Mouse (Mus musculus) neural tube, embryonic 14.5 days (tissue): Measurements from ENCODE around the gene Sept9. TPM values are rescaled to one million over a fixed set of nuclear protein-coding genes. Genes with fewer than 3 reads are reported as not detected.

Source experiments
- ATAC-seq: fragments of 200-750 bp; cut with Nextera tagmentation; 2 replicates; pipeline ENCODE4 v1.8.0; 2017; ENCODE audit warnings: low read depth, mild to moderate bottlenecking, moderate TSS enrichment, moderate library complexity
- H3K27ac ChIP-seq: fragments of 300-500 bp; sonication (generic); 2 replicates; pipeline ENCODE4 v1.5.1; 2014; ENCODE audit warnings: low read depth, mild to moderate bottlenecking, control low read depth, low read length, moderate library complexity, mixed read lengths
- H3K27me3 ChIP-seq: fragments of 300-500 bp; sonication (generic); 2 replicates; pipeline ENCODE4 v1.6.1; 2014; ENCODE audit warnings: low read length; ENCODE audit not compliant: control insufficient read depth, insufficient read depth
- H3K36me3 ChIP-seq: fragments of 300-500 bp; sonication (generic); 2 replicates; pipeline ENCODE4 v1.6.1; 2014; ENCODE audit warnings: low read length, mixed read lengths; ENCODE audit not compliant: control insufficient read depth, insufficient read depth
- H3K4me1 ChIP-seq: fragments of 300-500 bp; sonication (generic); 2 replicates; pipeline ENCODE4 v1.6.1; 2014; ENCODE audit warnings: low read length; ENCODE audit not compliant: control insufficient read depth, insufficient read depth
- H3K4me2 ChIP-seq: fragments of 300-500 bp; sonication (generic); 2 replicates; pipeline ENCODE4 v1.6.1; 2014; ENCODE audit warnings: mild to moderate bottlenecking, low read depth, low read length, control low read depth
- H3K4me3 ChIP-seq: fragments of 300-500 bp; sonication (generic); 2 replicates; pipeline ENCODE4 v1.5.1; 2014; ENCODE audit warnings: low read depth, low read length, control low read depth, mixed read lengths
- H3K9ac ChIP-seq: fragments of 300-500 bp; sonication (generic); replicated peaks from 2 replicates; pipeline ENCODE4 v1.6.1; 2014; ENCODE audit warnings: low read depth, mild to moderate bottlenecking, control low read depth, low read length, mixed read lengths
- H3K9me3 ChIP-seq: fragments of 300-500 bp; sonication (generic); 2 replicates; pipeline ENCODE4 v1.6.1; 2016; ENCODE audit warnings: low read length; ENCODE audit not compliant: control insufficient read depth
- WGBS: fragments of 180-500 bp; shearing (Covaris S2); extraction: QIAGEN DNeasy Blood & Tissue Kit; methylation state at CpG from one replicate; pipeline ENCODE4 v1.1.7; 2014; 5-methylcytosine and 5-hydroxymethylcytosine counted together
- polyA plus RNA-seq: library from polyadenylated mRNA; unstranded; fragments of >200 nt; fragmentation: Nextera tagmentation; extraction: Ambion mirVana; gene quantifications from 2 replicates; pipeline ENCODE4 v1.2.1, GENCODE M21; 2014

The Sept9 gene
- polyA plus RNA-seq, 1 experiment from 2014 or later, result 70.6 TPM

GRCm38 (mm10) chr11:117345022-117345765, 145.7 kb downstream of the Sept9 start:
- Histone ChIP-seq H3K4me2 (no peak overlapping the region), H3K9ac (no peak overlapping the region), H3K27ac (peak overlapping the region; percentile 71), H3K36me3 (no peaks in the 10 kb centered on the region), H3K9me3 (no peaks in the 10 kb centered on the region), H3K4me3 (no peak overlapping the region), H3K4me1 (peaks cover 78% of the 10 kb centered on the region), H3K27me3 (no peaks in the 10 kb centered on the region)
- ATAC-seq, result peak; percentile 79
- 29% methylated on average over 12 of the region's 12 CpGs for WGBS

DNA sequence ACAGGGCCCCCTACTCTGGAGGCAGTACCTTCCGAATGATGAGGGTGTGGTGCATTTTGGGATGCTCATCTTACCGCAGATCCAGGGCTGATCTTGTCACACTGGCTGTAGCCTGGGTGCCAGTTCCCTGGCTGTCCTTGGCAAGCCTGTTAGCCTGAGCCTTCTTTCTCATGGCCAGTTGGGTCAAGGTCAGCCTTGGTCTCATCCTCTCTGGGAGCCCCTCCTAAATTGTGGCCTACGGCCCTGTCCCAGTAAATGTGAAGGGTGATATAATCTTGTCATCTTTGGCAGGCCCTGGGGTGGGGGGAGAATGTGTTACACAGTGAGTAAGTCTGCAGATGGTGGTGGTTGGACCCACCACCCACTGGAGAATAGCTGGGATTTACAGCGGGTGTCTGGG, 147.8 kb downstream of the Sept9 start:
- no peaks in the 10 kb centered on the region for H3K9me3 ChIP-seq
- no peaks in the 10 kb centered on the region for H3K27me3 ChIP-seq
- H3K4me3 ChIP-seq, result no peak overlapping the region
- H3K4me2 ChIP-seq, result no peak overlapping the region
- H3K27ac ChIP-seq, result peak overlapping the region; percentile 57
- no peak for ATAC-seq
- H3K9ac ChIP-seq, result 0 out of 2 replicates have a peak overlapping the region, but pooled peaks have one; percentile 28
- peaks cover 6% of the 10 kb centered on the region for H3K36me3 ChIP-seq
- H3K4me1 ChIP-seq, result peaks cover 72% of the 10 kb centered on the region
- WGBS, result 66% methylated on average over 4 of the region's 4 CpGs

GRCm38 (mm10) chr11:117348429-117349103, 149.1 kb downstream of the Sept9 start:
- no peak for ATAC-seq
- Histone ChIP-seq H3K27me3 (no peaks in the 10 kb centered on the region), H3K4me3 (no peak overlapping the region), H3K27ac (peak overlapping the region; percentile 29), H3K9ac (no peak overlapping the region), H3K4me2 (no peak overlapping the region), H3K4me1 (peaks cover 67% of the 10 kb centered on the region), H3K36me3 (peaks cover 18% of the 10 kb centered on the region), H3K9me3 (no peaks in the 10 kb centered on the region)
- 52% methylated on average over 10 of the region's 10 CpGs for WGBS

DNA sequence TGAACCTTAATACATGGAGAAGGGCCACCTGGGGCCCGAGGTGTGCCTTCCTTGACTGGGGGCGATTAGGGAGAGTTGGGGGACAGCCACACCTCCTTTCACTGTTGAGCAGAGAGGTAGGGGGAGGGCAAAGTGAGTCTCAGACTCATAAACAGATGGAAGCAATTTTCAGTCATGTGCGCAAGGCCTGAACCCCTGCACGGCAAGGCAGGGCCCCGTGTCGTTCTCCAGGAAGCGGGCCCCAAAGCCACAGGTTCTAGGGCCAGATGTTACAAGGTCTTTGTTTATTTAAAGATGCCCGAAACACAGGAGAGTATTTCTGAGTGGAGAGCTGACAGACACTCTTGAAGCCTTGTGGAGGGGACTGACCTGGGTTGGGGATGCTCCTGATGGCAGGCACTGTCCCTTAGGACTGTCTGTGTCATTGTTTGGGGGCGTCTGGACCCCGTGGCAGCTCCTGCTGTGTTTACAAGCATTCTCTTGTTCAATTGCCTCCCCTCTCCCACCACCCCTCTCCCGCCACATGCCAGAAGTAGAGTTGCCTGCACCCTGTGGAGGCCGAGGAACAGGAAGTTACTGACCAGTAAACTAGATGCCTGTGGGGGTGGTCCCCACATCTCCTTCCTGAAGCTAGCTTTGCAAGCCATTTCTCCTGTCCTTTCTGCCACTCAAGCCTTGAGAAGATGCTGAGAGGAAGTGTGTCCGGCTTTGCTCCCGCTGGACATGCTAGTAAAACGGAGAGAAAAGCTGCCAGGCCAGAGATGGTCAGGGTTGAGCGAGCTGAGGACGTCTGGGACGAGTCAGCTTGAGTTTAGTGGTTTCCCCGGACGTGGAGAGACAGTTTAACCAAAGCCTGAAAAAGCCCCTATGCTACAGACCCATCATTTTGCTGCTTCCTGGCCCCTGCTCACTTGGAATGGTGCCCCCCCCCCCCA, 150.2 kb downstream of the Sept9 start:
- no peak overlapping the region for H3K4me2 ChIP-seq
- H3K27me3 ChIP-seq, result no peaks in the 10 kb centered on the region
- H3K27ac ChIP-seq, result no peak overlapping the region
- H3K4me3 ChIP-seq, result no peak overlapping the region
- ATAC-seq, result no peak; the same call in 1 of the 2 replicates
- H3K4me1 ChIP-seq, result peaks cover 55% of the 10 kb centered on the region
- H3K9ac ChIP-seq, result no peak overlapping the region
- WGBS, result 27% methylated on average over 20 of the region's 20 CpGs
- H3K9me3 ChIP-seq, result no peaks in the 10 kb centered on the region
- H3K36me3 ChIP-seq, result peaks cover 25% of the 10 kb centered on the region

GRCm38 (mm10) chr11:117350462-117351222, 151.2 kb downstream of the Sept9 start:
- Histone ChIP-seq H3K27ac (no peak overlapping the region), H3K4me3 (no peak overlapping the region), H3K9me3 (no peaks in the 10 kb centered on the region), H3K4me1 (peaks cover 47% of the 10 kb centered on the region), H3K27me3 (no peaks in the 10 kb centered on the region), H3K4me2 (no peak overlapping the region), H3K9ac (no peak overlapping the region; the same call in 1 of the 2 replicates), H3K36me3 (peaks cover 34% of the 10 kb centered on the region)
- no peak for ATAC-seq
- 88% methylated on average over 11 of the region's 11 CpGs for WGBS

GRCm38 (mm10) chr11:117353126-117353525, 153.7 kb downstream of the Sept9 start:
- Histone ChIP-seq H3K4me3 (no peak overlapping the region), H3K27me3 (no peaks in the 10 kb centered on the region), H3K27ac (no peak overlapping the region), H3K36me3 (peaks cover 50% of the 10 kb centered on the region), H3K4me1 (peaks cover 24% of the 10 kb centered on the region), H3K9me3 (no peaks in the 10 kb centered on the region), H3K4me2 (no peak overlapping the region), H3K9ac (no peak overlapping the region)
- ATAC-seq, result no peak
- 94% methylated on average over 11 of the region's 11 CpGs for WGBS

DNA sequence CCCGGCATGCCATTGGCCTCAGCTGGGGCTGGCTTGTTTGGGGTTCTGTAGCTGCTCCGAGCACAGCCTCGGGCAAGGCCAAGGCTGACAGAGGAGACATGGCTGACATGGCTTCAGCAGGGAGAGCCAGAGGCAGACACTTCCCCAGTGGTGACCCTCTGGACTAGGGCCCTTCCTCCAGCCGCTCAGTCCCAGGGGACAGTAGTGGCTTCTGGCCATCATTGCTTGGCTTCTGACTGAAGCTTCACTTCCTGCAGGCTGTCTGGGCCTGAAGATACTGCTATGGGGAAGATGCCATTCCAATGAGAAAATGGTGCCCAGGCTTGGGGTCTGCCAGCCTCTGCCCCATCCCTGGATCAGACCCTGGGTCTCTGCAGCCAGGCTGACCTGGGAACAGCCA, 154.6 kb downstream of the Sept9 start:
- H3K4me1 ChIP-seq, result peaks cover 15% of the 10 kb centered on the region
- no peak overlapping the region for H3K4me3 ChIP-seq
- ATAC-seq, result no peak
- H3K9me3 ChIP-seq, result no peaks in the 10 kb centered on the region
- H3K27ac ChIP-seq, result no peak overlapping the region
- H3K9ac ChIP-seq, result no peak overlapping the region
- no peaks in the 10 kb centered on the region for H3K27me3 ChIP-seq
- peaks cover 50% of the 10 kb centered on the region for H3K36me3 ChIP-seq
- WGBS, result 89% methylated on average over 4 of the region's 4 CpGs
- no peak overlapping the region for H3K4me2 ChIP-seq

GRCm38 (mm10) chr11:117356937-117357336, 157.5 kb downstream of the Sept9 start:
- Histone ChIP-seq H3K4me1 (no peaks in the 10 kb centered on the region), H3K36me3 (peaks cover 59% of the 10 kb centered on the region), H3K27ac (no peak overlapping the region), H3K4me3 (no peak overlapping the region), H3K9me3 (no peaks in the 10 kb centered on the region), H3K4me2 (no peak overlapping the region), H3K9ac (no peak overlapping the region), H3K27me3 (no peaks in the 10 kb centered on the region)
- WGBS, result 80% methylated on average over 3 of the region's 3 CpGs
- ATAC-seq, result no peak
